Mouse (Mus musculus) hindbrain, embryonic 14.5 days (tissue): ENCODE data around the gene Fam71e2. TPM values are rescaled to one million over a fixed set of nuclear protein-coding genes. Genes with fewer than 3 reads are reported as not detected.

ENCODE experiments used
- ATAC-seq: fragments of 200-750 bp; cut with Nextera tagmentation; 2 replicates; pipeline ENCODE4 v1.8.0; 2017; ENCODE audit warnings: moderate number of reproducible peaks, mild to moderate bottlenecking, moderate TSS enrichment, moderate library complexity; ENCODE audit not compliant: low FRiP score
- DNase-seq: peaks from one replicate; pipeline ENCODE4 v3.0.0-alpha.2; 2015; ENCODE audit warnings: low spot score
- H3K27ac ChIP-seq: fragments of 300-500 bp; sonication (generic); 2 replicates; pipeline ENCODE4 v1.5.1; 2014; ENCODE audit warnings: mild to moderate bottlenecking, moderate library complexity
- H3K27me3 ChIP-seq: fragments of 300-500 bp; sonication (generic); 2 replicates; pipeline ENCODE4 v1.6.1; 2014; ENCODE audit warnings: mild to moderate bottlenecking, low read length, mixed read lengths; ENCODE audit not compliant: control insufficient read depth, insufficient read depth
- H3K36me3 ChIP-seq: fragments of 300-500 bp; sonication (generic); replicated peaks from 2 replicates; pipeline ENCODE4 v1.6.1; 2014; ENCODE audit not compliant: control insufficient read depth, insufficient read depth
- H3K4me1 ChIP-seq: fragments of 300-500 bp; sonication (generic); replicated peaks from 2 replicates; pipeline ENCODE4 v1.6.1; 2014; ENCODE audit warnings: antibody characterized with exemption, low read length, mixed read lengths; ENCODE audit not compliant: control insufficient read depth, insufficient read depth
- H3K4me2 ChIP-seq: fragments of 300-500 bp; sonication (generic); replicated peaks from 2 replicates; pipeline ENCODE4 v1.6.1; 2014; ENCODE audit warnings: mild to moderate bottlenecking, moderate library complexity
- H3K4me3 ChIP-seq: fragments of 300-500 bp; sonication (generic); replicated peaks from 2 replicates; pipeline ENCODE4 v1.5.1; 2014; ENCODE audit warnings: mild to moderate bottlenecking, low read length
- H3K9ac ChIP-seq: fragments of 300-500 bp; sonication (generic); 2 replicates; pipeline ENCODE4 v1.6.1; 2014
- H3K9me3 ChIP-seq: fragments of 300-500 bp; sonication (generic); 2 replicates; pipeline ENCODE4 v1.6.1; 2016; ENCODE audit warnings: low read length; ENCODE audit not compliant: control insufficient read depth
- WGBS: fragments of 180-500 bp; shearing (Covaris S2); extraction: QIAGEN DNeasy Blood & Tissue Kit; methylation state at CpG from one replicate; pipeline ENCODE4 v1.1.7; 2014; 5-methylcytosine and 5-hydroxymethylcytosine counted together
- polyA plus RNA-seq: library from polyadenylated mRNA; unstranded; fragments of >200 nt; fragmentation: Nextera tagmentation; extraction: Ambion mirVana; gene quantifications from 2 replicates; pipeline ENCODE4 v1.2.1, GENCODE M21; 2014

The Fam71e2 gene
- polyA plus RNA-seq, 1 experiment from 2014 or later, result not detected

GRCm38 (mm10) chr7:4723508-4723907 lies 47.6 kb downstream of the Fam71e2 start:
- peak; percentile 74; the same call in 1 of the 2 replicates for ATAC-seq
- 45% methylated on average over 12 of the region's 12 CpGs for WGBS
- no peak overlapping the region; the same call in 1 of the 2 replicates for H3K9ac ChIP-seq

DNA sequence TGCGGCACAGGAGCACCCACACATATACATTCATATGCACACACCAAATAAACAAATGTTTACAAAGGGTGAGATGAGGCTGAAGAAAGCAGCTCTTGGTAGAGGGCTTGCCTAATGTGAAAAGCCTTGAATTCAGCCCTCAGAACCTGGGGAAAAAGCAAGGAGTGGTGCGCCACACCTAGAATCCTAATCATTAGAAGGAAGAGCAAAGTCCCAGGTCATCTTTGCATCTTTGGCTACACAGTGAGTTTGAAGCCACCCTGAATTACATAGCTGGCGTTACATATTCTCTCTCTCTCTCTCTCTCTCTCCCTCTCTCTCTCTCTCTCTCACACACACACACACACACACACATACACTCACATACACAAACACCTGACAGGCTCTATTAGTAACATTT lies 51.8 kb downstream of the Fam71e2 start:
- H3K9ac ChIP-seq, result no peak overlapping the region
- H3K36me3 ChIP-seq, result peaks cover 36% of the 10 kb centered on the region
- ATAC-seq (no peak), DNase-seq (no peak)
- H3K4me2 ChIP-seq, result no peak overlapping the region
- no peaks in the 10 kb centered on the region for H3K4me1 ChIP-seq
- H3K27ac ChIP-seq, result no peak overlapping the region
- H3K4me3 ChIP-seq, result no peak overlapping the region
- no peaks in the 10 kb centered on the region for H3K9me3 ChIP-seq
- whole genome bisulfite sequencing, result 95% methylated on average over 3 of the region's 3 CpGs
- H3K27me3 ChIP-seq, result no peaks in the 10 kb centered on the region

More at GRCm38 (mm10) chr7:4723508-4723907, 47.6 kb downstream of the Fam71e2 start:
- no peaks in the 10 kb centered on the region for H3K27me3 ChIP-seq
- H3K36me3 ChIP-seq, result peaks cover under 1% of the 10 kb centered on the region; the same call in 1 of the 2 replicates
- no peak overlapping the region for H3K27ac ChIP-seq
- DNase-seq, result peak; percentile 52
- no peaks in the 10 kb centered on the region for H3K9me3 ChIP-seq
- H3K4me3 ChIP-seq, result peak overlapping the region; percentile 4
- H3K4me1 ChIP-seq, result no peaks in the 10 kb centered on the region
- H3K4me2 ChIP-seq, result peak overlapping the region; percentile 49

DNA sequence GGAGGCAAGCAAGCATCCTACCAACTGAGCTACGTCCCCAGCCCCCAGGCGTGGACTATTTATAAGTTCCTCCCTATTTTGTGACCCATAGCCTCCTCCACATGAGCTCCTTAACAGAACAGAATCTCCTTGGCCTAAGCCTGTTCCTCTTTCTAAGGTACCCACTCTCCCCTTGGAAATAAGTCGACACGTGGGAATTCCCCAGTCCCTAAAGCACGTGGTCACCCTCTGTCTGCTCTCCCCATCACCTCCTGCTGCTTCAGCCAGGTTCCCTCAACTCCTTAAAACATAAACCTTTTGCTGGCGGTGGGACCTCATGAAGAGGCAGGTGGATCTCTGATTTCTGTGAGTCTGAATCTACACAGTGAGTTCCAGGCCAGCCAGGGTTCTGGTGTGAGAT lies 54.1 kb downstream of the Fam71e2 start:
- no peaks in the 10 kb centered on the region for H3K9me3 ChIP-seq
- H3K9ac ChIP-seq, result no peak overlapping the region
- no peak overlapping the region for H3K27ac ChIP-seq
- no peaks in the 10 kb centered on the region for H3K4me1 ChIP-seq
- 77% methylated on average over 6 of the region's 6 CpGs for WGBS
- DNase-seq, result no peak
- no peaks in the 10 kb centered on the region for H3K27me3 ChIP-seq
- H3K4me3 ChIP-seq, result no peak overlapping the region
- H3K36me3 ChIP-seq, result peaks cover 60% of the 10 kb centered on the region
- no peak for ATAC-seq
- no peak overlapping the region for H3K4me2 ChIP-seq

DNA sequence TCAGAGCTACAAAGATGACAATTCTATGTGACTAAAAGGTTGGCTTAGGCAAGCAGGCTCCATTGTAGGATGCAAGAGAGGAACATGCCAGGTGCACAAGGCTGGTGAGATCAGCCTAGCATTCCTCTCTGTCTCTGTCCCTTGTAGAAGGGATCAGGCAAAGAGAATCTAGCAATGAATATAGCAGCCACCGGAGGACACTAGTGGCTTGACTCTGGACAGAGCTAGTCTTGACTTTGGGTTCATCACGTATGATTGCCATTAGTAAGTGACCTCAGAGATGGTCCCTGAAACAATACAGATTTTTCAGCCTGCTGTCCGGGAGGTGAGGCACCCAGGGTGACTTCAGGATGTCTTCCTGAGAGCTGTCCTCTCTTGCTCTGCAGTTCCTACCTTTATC lies 58.5 kb downstream of the Fam71e2 start:
- WGBS, result 86% methylated on average over 3 of the region's 3 CpGs
- no peak for ATAC-seq
- no peaks in the 10 kb centered on the region for H3K9me3 ChIP-seq

GRCm38 (mm10) chr7:4705098-4705497 lies 66.0 kb downstream of the Fam71e2 start:
- ATAC-seq, result no peak
- Histone ChIP-seq H3K4me3 (no peak overlapping the region), H3K9ac (0 out of 2 replicates have a peak overlapping the region, but pooled peaks have one; percentile 1), H3K27ac (no peak overlapping the region), H3K36me3 (peaks cover 100% of the 10 kb centered on the region), H3K4me2 (no peak overlapping the region), H3K4me1 (no peaks in the 10 kb centered on the region), H3K27me3 (no peaks in the 10 kb centered on the region), H3K9me3 (no peaks in the 10 kb centered on the region)
- peak; percentile 52 for DNase-seq
- WGBS, result 36% methylated on average over 18 of the region's 18 CpGs

More for the DNA sequence above, 58.5 kb downstream of the Fam71e2 start:
- Histone ChIP-seq H3K9ac (no peak overlapping the region), H3K27ac (no peak overlapping the region), H3K36me3 (peaks cover 98% of the 10 kb centered on the region), H3K4me2 (no peak overlapping the region), H3K4me1 (no peaks in the 10 kb centered on the region), H3K4me3 (no peak overlapping the region), H3K27me3 (no peaks in the 10 kb centered on the region)
- DNase-seq, result no peak

Other genes with a start within 250 kb of the Fam71e2 start
- gene Tnni3, start 247.1 kb downstream of the Fam71e2 start, polyA plus RNA-seq, result 0.36 and 0.46 TPM in 2 replicates
- 1.0 and 1.5 TPM in 2 replicates for gene Dnaaf3, start 238.8 kb downstream of the Fam71e2 start, polyA plus RNA-seq
- 77.0 and 90.9 TPM in 2 replicates for gene Syt5, start 223.8 kb downstream of the Fam71e2 start, polyA plus RNA-seq
- gene Ptprh, start 167.3 kb downstream of the Fam71e2 start, polyA plus RNA-seq, result 0.17 and 0.55 TPM in 2 replicates
- 2.0 and 2.7 TPM in 2 replicates for gene Tmem86b, start 139.9 kb downstream of the Fam71e2 start, polyA plus RNA-seq
- 6.2 and 8.4 TPM in 2 replicates for gene Ppp6r1, start 112.3 kb downstream of the Fam71e2 start, polyA plus RNA-seq
- 146 and 154 TPM in 2 replicates for gene Hspbp1, start 86.2 kb downstream of the Fam71e2 start, polyA plus RNA-seq
- gene Brsk1, start 80.7 kb downstream of the Fam71e2 start, polyA plus RNA-seq, result 10.3 and 10.5 TPM in 2 replicates
- 0.12 and 0.24 TPM in 2 replicates for gene Tmem150b, start 46.1 kb downstream of the Fam71e2 start, polyA plus RNA-seq
- 44.9 and 53.7 TPM in 2 replicates for gene Kmt5c, start 31.2 kb downstream of the Fam71e2 start, polyA plus RNA-seq
- gene Cox6b2, start 18.2 kb downstream of the Fam71e2 start, polyA plus RNA-seq, result 18.6 and 19.7 TPM in 2 replicates
- 0.35 and 0.41 TPM in 2 replicates for gene Il11, start 11.6 kb upstream of the Fam71e2 start, polyA plus RNA-seq
- not detected in 2 replicates for gene Tmem190, start 11.6 kb upstream of the Fam71e2 start, polyA plus RNA-seq
- gene Tmem238, start 18.4 kb upstream of the Fam71e2 start, polyA plus RNA-seq, result 3.2 and 4.1 TPM in 2 replicates
- 175 and 192 TPM in 2 replicates for gene Rpl28, start 21.6 kb upstream of the Fam71e2 start, polyA plus RNA-seq
- gene Ube2s, start 41.3 kb upstream of the Fam71e2 start, polyA plus RNA-seq, result 285 and 293 TPM in 2 replicates
- 13.1 and 15.6 TPM in 2 replicates for gene Shisa7, start 73.4 kb upstream of the Fam71e2 start, polyA plus RNA-seq
- gene Isoc2b, start 99.0 kb upstream of the Fam71e2 start, polyA plus RNA-seq, result 2.8 and 3.7 TPM in 2 replicates
- 0.47 and 0.82 TPM in 2 replicates for gene Isoc2a, start 105.9 kb upstream of the Fam71e2 start, polyA plus RNA-seq
- gene Gm36210, start 135.2 kb upstream of the Fam71e2 start, polyA plus RNA-seq, result 0.25 and 0.43 TPM in 2 replicates
- 3.6 and 4.2 TPM in 2 replicates for gene Zfp628, start 143.9 kb upstream of the Fam71e2 start, polyA plus RNA-seq
- gene Nat14, start 150.7 kb upstream of the Fam71e2 start, polyA plus RNA-seq, result 23.3 and 23.6 TPM in 2 replicates
- 0.74 and 0.82 TPM in 2 replicates for gene Ssc5d, start 154.5 kb upstream of the Fam71e2 start, polyA plus RNA-seq
- 0.21 TPM in 1 of 2 replicates, not detected in the other for gene Sbk2, start 193.1 kb upstream of the Fam71e2 start, polyA plus RNA-seq
- gene Sbk3, start 199.9 kb upstream of the Fam71e2 start, polyA plus RNA-seq, result 0.39 and 0.67 TPM in 2 replicates
- gene Zfp579, start 224.9 kb upstream of the Fam71e2 start, polyA plus RNA-seq, result 51.5 and 55.4 TPM in 2 replicates
- 8.9 and 9.2 TPM in 2 replicates for gene Zfp524, start 243.1 kb upstream of the Fam71e2 start, polyA plus RNA-seq
- 30.0 and 32.6 TPM in 2 replicates for gene Fiz1, start 243.4 kb upstream of the Fam71e2 start, polyA plus RNA-seq
- gene Gm44973, start 244.2 kb upstream of the Fam71e2 start, polyA plus RNA-seq, result not detected in 2 replicates
- 6.6 and 7.2 TPM in 2 replicates for gene Zfp865, start 249.1 kb upstream of the Fam71e2 start, polyA plus RNA-seq
- 53.3 and 60.1 TPM in 2 replicates for gene Ccdc106, start 249.3 kb upstream of the Fam71e2 start, polyA plus RNA-seq